Mouse (Mus musculus) heart, postnatal 36 days (tissue): ENCODE data around the gene Pcp4l1. TPM values are rescaled to one million over a fixed set of nuclear protein-coding genes. Genes with fewer than 3 reads are reported as not detected.
"Not testable (repeated sequence)": the region's sequence is repeated elsewhere in the genome, so short reads cannot be mapped to it uniquely, and the experiment has no call there.

ENCODE experiments used
- DNase-seq, 2 experiments: peaks; one replicate each; pipeline ENCODE4 v3.0.0; 2021 to 2022
- intact Hi-C: fragments of 180-260 bp; cut with DNase I; formaldehyde crosslinking; loops from one replicate; pipeline ENCODE4 v1.15.1; 2025
- total RNA-seq, 2 experiments: library from RNA; stranded (reverse); gene quantifications; 2 replicates each; pipeline ENCODE4 v1.2.3; 2021

Gene Pcp4l1
- 100 to 1,000 TPM; 222 to 295 TPM for total RNA-seq

- peak; percentile 69 to 78 for DNase-seq
- intact Hi-C loops: loop anchor here (2.0 kb wide), 2 partner anchors 25 to 31 kb away; no protein-coding TSS in a partner anchor
These were observed at the start of gene Pcp4l1 for GRCm38 (mm10) chr1:171195887-171196397. Gene Pcp4l1, minus strand, starts transcription at chr1:171196268.

- intact Hi-C loops: loop anchor here (5.0 kb wide), 1 partner anchor 87 kb away; no protein-coding TSS in a partner anchor
These were observed 49.3 kb upstream of the Pcp4l1 start for GRCm38 (mm10) chr1:171245353-171245752.

GRCm38 (mm10) chr1:171241952-171242351 is 45.9 kb upstream of the Pcp4l1 start:
- intact Hi-C loops, DNase-seq: not testable (repeated sequence)

More at GRCm38 (mm10) chr1:171245353-171245752, 49.3 kb upstream of the Pcp4l1 start:
- DNase-seq: no peak

DNA sequence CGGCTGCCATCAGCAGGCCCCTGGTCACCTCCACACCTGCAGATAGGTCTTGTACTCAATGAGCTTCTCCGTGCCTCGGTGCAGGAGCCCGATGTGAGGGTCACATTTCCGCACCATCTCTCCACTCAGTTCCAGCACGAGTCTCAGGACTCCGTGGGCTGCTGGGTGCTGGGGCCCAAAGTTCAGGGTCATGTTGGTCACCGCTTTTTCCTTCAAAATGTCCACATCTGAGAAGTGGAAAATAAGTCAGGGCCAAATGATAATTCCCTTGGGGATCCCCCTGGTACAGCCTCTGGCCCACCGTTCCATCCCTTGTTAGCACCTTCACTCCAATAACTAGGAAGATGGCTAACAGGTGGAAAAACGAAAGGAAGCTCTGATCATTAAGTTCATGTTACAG is 44.8 kb upstream of the Pcp4l1 start:
- no peak for DNase-seq
- intact Hi-C loops: no loop called here

DNA sequence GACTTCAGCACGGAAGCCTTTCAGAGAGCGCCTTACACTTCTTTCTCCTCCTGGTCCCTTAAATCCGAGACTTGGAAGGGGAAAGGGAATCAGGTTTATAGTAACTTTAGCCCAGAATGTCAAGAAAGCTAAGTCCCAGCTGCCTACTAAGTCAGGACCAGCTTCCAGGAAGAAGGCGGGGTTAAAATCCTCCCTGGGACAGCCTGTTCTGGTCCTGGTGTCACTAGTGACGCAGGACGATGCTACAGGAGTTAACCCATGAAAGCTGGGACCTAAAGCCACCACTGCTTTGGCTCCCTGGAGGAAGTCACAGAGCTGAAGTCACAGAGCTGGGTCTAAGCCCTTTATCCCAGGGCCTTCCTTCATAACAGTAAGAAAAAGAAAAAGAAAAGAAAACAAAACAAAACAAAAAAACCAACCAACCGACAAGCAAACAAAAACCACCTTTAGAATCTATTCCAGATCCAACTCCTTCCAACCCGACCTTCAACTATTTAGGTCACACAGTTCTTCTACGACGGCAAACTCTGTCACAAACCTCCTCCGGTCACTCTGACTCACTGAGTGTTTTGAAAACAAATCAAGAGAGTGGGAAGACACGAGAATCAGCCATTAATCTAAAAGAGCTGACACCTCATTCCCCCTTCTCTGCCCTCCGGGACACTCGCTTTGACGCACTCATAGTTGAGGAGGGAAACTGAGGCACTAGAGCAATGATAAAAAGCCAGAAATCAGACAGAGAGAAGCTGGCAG is 44.1 kb upstream of the Pcp4l1 start:
- intact Hi-C loops: no loop called here

GRCm38 (mm10) chr1:171238463-171238862 is 42.4 kb upstream of the Pcp4l1 start:
- peak; percentile 58 to 63 for DNase-seq

More for the DNA sequence above, 44.1 kb upstream of the Pcp4l1 start:
- peak; percentile 52 to 56 for DNase-seq

GRCm38 (mm10) chr1:171237438-171237837 is 41.4 kb upstream of the Pcp4l1 start:
- intact Hi-C loops: no loop called here
- DNase-seq: no peak

More at GRCm38 (mm10) chr1:171238463-171238862, 42.4 kb upstream of the Pcp4l1 start:
- intact Hi-C loops: no loop called here

DNA sequence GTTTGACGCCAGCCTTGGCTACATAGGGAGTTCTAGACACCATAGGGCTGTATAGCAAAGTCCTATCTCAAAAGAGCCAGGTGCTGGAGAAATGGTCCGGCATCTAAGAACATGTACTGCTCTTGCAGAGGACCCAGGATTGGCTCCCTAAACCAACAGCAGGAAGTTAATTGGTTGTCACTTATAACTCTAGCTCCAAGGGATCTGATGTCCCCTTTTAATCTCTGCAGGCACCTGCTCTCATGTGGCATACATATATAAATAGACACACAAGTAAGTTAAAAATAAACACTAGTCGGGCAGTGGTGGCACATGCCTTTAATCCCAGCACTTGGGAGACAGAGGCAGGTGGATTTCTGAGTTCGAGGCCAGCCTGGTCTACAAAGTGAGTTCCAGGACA is 39.7 kb upstream of the Pcp4l1 start:
- DNase-seq: no peak
- intact Hi-C loops: no loop called here

- no peak for DNase-seq
- intact Hi-C loops: no loop called here
These were observed 38.5 kb upstream of the Pcp4l1 start for GRCm38 (mm10) chr1:171234538-171234937.

- DNase-seq: peak; percentile 49 to 52
- intact Hi-C loops: no loop called here
These were observed 38.1 kb upstream of the Pcp4l1 start, which contains the start of gene Fcer1g for GRCm38 (mm10) chr1:171234126-171234525. Gene Fcer1g, minus strand, starts transcription at chr1:171234365.

- no peak for DNase-seq
- intact Hi-C loops: no loop called here
These were observed 37.0 kb upstream of the Pcp4l1 start for GRCm38 (mm10) chr1:171232800-171233730.

GRCm38 (mm10) chr1:171232348-171232747 is 36.3 kb upstream of the Pcp4l1 start:
- no peak for DNase-seq
- intact Hi-C loops: no loop called here

- no peak for DNase-seq
- intact Hi-C loops: no loop called here
These were observed 35.8 kb upstream of the Pcp4l1 start for GRCm38 (mm10) chr1:171231844-171232243.

- intact Hi-C loops: no loop called here
- DNase-seq: no peak
These were observed 34.1 kb upstream of the Pcp4l1 start for GRCm38 (mm10) chr1:171230215-171230614.

- DNase-seq: no peak
These were observed 33.7 kb upstream of the Pcp4l1 start for GRCm38 (mm10) chr1:171229750-171230149.

GRCm38 (mm10) chr1:171227879-171228278 is 31.8 kb upstream of the Pcp4l1 start:
- no peak for DNase-seq
- intact Hi-C loops: no loop called here

More at GRCm38 (mm10) chr1:171229750-171230149, 33.7 kb upstream of the Pcp4l1 start:
- intact Hi-C loops: no loop called here

DNA sequence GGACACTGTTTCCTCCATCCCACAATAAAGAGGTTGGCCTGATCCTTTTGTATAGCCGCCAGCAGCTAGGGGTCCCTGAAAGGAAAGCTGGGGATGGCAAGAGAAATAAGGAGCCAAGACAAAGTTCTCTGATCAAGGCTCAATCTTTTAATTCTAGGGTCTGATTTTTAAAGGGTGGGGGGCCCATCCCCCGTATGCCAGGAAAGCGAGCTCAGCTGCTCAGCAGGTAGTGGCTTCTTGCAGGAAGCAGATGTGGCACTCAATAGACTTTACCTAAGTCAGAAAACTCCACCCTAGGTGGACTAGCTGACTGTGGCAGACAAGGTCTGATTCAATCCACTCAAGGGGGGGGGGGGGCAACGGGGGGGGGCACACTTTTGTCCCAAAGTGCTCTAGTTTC is 30.7 kb upstream of the Pcp4l1 start:
- intact Hi-C loops: no loop called here
- no peak for DNase-seq

DNA sequence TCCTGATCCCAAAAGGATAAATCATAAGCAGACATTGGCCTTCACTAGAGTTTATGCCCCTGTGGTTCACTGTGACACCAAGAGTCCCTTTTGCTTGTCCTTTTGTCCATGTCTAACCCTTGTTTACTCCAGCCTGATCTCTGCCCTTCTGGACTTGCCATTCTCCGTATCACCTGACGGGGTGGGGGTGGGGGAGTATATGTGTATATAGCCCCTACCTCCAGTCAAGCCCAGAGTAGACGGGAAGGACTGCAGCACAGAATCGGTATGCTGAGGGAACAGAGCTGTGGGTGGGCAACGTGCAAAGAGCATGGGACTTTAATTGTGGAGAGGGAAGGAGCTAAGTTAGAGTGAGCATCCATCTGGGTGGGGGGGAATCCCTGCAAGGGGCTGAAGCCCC is 28.8 kb upstream of the Pcp4l1 start, which contains the start of gene Apoa2:
TSS of gene Apoa2 (plus strand) at position 198 of the 400 bp plus-strand sequence.
- intact Hi-C loops: no loop called here
- no peak for DNase-seq

DNA sequence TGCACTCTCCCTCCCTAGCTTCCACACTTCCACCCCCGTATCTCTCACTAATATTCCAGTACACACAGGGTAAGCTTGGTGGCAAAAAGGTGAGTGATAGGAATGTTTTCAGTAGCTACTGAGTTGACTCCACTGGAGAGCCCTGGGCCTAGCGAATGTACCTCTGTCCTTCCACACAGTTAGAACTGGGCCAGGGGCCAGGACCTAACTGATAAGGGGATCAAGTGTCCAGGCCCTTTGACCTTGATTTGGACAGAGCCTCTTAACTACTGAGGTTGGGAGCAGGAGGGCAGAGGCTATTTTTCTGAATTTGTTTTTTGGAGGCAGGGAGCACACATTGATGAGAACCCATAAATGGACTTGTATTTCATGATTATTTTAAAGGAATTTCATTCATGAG is 27.7 kb upstream of the Pcp4l1 start:
- intact Hi-C loops: loop anchor here (2.0 kb wide), 3 partner anchors 23 to 63 kb away; partner anchors contain the start of gene Usp21
- no peak for DNase-seq

DNA sequence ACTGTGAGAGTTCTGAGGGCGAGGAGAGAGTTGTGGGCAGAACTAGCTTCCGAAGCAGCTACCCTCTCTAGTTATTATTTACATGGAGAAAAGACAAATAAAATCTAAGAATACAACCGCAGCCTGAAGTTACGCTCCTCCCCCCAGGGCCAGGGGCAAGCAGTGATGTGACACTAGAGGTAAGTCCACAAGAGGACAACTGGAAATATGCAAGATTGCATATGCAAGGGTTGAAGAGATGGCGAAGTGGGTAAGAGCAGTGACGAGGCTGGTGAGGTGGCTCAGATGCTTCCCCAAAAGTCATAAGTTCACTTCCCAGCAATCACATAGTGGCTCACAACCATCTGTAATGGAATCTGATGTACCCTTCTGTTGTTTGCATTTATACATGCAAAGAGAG is 27.1 kb upstream of the Pcp4l1 start:
- intact Hi-C loops: loop anchor here (2.0 kb wide), 3 partner anchors 24 to 64 kb away; partner anchors contain the start of gene Usp21
- no peak for DNase-seq
